Mouse (Mus musculus) C2C12 (cell line): ENCODE data around the gene Atp5d.

Experiments
- CEBPB ChIP-seq: IDR thresholded peaks from one replicate; pipeline ENCODE4 v1.6.1; 2011; ENCODE audit warnings: low read depth, mild to moderate bottlenecking, control low read depth, moderate library complexity
- CTCF ChIP-seq: IDR thresholded peaks from one replicate; pipeline ENCODE4 v1.5.1; 2011; ENCODE audit not compliant: control insufficient read depth, insufficient read depth, insufficient read length
- MYOD1 ChIP-seq: IDR thresholded peaks from one replicate; pipeline ENCODE4 v1.6.1; 2011; ENCODE audit warnings: low read depth; ENCODE audit not compliant: control insufficient read depth, insufficient read length
- USF1 ChIP-seq: IDR thresholded peaks from one replicate; pipeline ENCODE4 v1.6.1; 2011; ENCODE audit warnings: low read depth, mild to moderate bottlenecking, control low read depth, moderate library complexity

DNA sequence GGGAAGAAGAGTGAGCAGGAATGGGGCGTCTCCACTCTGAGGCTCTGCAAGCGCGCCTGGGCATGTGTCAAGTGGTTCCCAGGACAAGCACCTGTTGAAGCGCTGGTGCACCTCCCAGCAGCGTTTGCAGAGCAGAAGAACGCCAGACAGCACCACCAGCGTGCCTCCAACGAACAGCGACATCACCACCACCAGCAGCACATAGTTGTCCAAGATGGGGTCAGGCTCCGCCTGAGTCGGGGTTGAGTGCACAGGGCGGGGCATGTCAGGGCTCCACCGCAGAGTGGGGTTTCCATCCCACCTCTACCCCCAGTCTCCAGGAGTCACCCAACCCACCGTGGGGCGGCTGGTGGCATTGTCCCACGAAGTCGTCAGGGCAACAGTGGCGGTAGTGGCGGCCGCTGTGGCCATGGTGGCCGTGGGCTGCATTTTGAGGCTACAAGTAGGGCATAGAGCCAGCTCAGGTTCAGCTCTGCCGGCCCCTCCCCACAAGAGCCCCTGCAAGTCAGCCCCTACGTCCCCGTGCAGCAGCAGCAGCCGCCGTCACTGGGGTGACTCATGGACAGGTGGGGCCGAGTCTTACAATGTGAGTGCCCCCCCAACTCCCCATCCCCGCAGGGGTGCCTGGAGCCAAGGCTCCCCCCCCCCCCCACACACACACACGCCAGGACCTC lies 1.3 kb upstream of the Atp5d start:
- no peak for TF ChIP-seq CTCF
- TF ChIP-seq CEBPB: no peak
- no peak for TF ChIP-seq MYOD1
- TF ChIP-seq USF1: no peak
